Mouse (Mus musculus): ENCODE data around the gene Phip. TPM values are rescaled to one million over a fixed set of nuclear protein-coding genes. Genes with fewer than 3 reads are reported as not detected.

The Phip gene
- total and polyA plus RNA-seq, 3 experiments: 16.2 to 49.2 (median 18.1) TPM

GRCm38 (mm10) chr9:82973321-82973892 lies 1.9 kb downstream of the Phip start:
- Histone ChIP-seq H3K27me3 (ENCODE audit: control insufficient read depth in 1 of 2, insufficient read depth in 2 of 2, low read length in 2 of 2) (no peaks in the 10 kb centered on the region), H3K79me2 (ENCODE audit: control insufficient read depth, insufficient read depth, low read length, poor library complexity) (peaks cover 41% of the 10 kb centered on the region), H3K27ac (ENCODE audit: control insufficient read depth, low read depth, low read length) (peak overlapping the region; percentile 41), H3K36me3 (ENCODE audit: control insufficient read depth in 1 of 2, insufficient read depth in 2 of 2, low read length in 2 of 2) (peaks cover 7 to 27% of the 10 kb centered on the region in 2 experiments), H3K9ac (ENCODE audit: control insufficient read depth, low read depth, low read length, poor library complexity, severe bottlenecking) (peak overlapping the region; percentile 99), H3K4me3 (ENCODE audit: control insufficient read depth in 1 of 2, insufficient read depth in 1 of 2, low read depth in 2 of 2, low read length in 2 of 2) (peak overlapping the region; percentile 78 to 88), H3K9me3 (replicated peaks; ENCODE audit: insufficient read depth, low read length) (no peaks in the 10 kb centered on the region), H3K4me1 (ENCODE audit: control insufficient read depth in 1 of 2, insufficient read depth in 2 of 2, low read length in 2 of 2) (peaks cover 9% of the 10 kb centered on the region in 2 experiments)
- 0 out of 2 replicates have a peak, but pooled peaks have one; percentile 51 for TF ChIP-seq SIN3A (IDR thresholded peaks at IDR 0.05; ENCODE audit: low read length)
- no peak for TF ChIP-seq NELFE (IDR thresholded peaks at IDR 0.05; ENCODE audit: low read depth, low read length)
- TF ChIP-seq TBP (IDR thresholded peaks at IDR 0.05; ENCODE audit: low read depth, low read length): 0 out of 2 replicates have a peak, but pooled peaks have one; percentile 34
- no peak for TF ChIP-seq TCF12 (IDR thresholded peaks at IDR 0.05; ENCODE audit: low read depth, low read length)
- no peak for TF ChIP-seq MAZ (IDR thresholded peaks at IDR 0.05; ENCODE audit: low read depth, low read length)
- TF ChIP-seq MAFK (IDR thresholded peaks at IDR 0.05; ENCODE audit: borderline replicate concordance, low read depth, low read length): no peak
- TF ChIP-seq POLR2A (IDR thresholded peaks at IDR 0.05; ENCODE audit: control insufficient read depth in 1 of 2, insufficient read depth in 1 of 2, low read depth in 1 of 2, low read length in 2 of 2, poor library complexity in 1 of 2): no peak
- peak; percentile 54; the same call in 1 of the 2 replicates for TF ChIP-seq CHD1 (IDR thresholded peaks at IDR 0.05; ENCODE audit: low read depth, low read length)
- no peak for TF ChIP-seq HCFC1 (IDR thresholded peaks at IDR 0.05; ENCODE audit: low read depth, low read length)
- TF ChIP-seq ETS1 (IDR thresholded peaks at IDR 0.05; ENCODE audit: low read depth, low read length): no peak
- no peak for TF ChIP-seq MYC (IDR thresholded peaks at IDR 0.05; ENCODE audit: low read depth, low read length)
- no peak for TF ChIP-seq GATA1 (IDR thresholded peaks at IDR 0.05; ENCODE audit: low read depth, low read length)
- TF ChIP-seq NRF1 (IDR thresholded peaks at IDR 0.05; ENCODE audit: insufficient read depth, low read depth, low read length, poor library complexity, severe bottlenecking): no peak
- no peak for TF ChIP-seq USF2 (IDR thresholded peaks at IDR 0.05; ENCODE audit: borderline replicate concordance in 1 of 2, insufficient read depth in 1 of 2, low read depth in 1 of 2, low read length in 2 of 2)
- TF ChIP-seq RAD21 (IDR thresholded peaks at IDR 0.05; ENCODE audit: low read depth, low read length): no peak
- peak; percentile 67 for DNase-seq (ENCODE audit: low read depth, low spot score)

- no peak for TF ChIP-seq NELFE (IDR thresholded peaks at IDR 0.05; ENCODE audit: low read depth, low read length)
- no peak for TF ChIP-seq GATA1 (IDR thresholded peaks at IDR 0.05; ENCODE audit: low read depth, low read length)
- TF ChIP-seq HCFC1 (IDR thresholded peaks at IDR 0.05; ENCODE audit: low read depth, low read length): no peak
- TF ChIP-seq TAL1 (IDR thresholded peaks at IDR 0.05; ENCODE audit: low read length): no peak
- no peak for TF ChIP-seq CTCF (IDR thresholded peaks at IDR 0.05 in 2 of 3, conservative IDR thresholded peaks at IDR 0.05 in 1 of 3; ENCODE audit: control insufficient read depth in 1 of 3, insufficient read depth in 1 of 3, low read depth in 2 of 3, low read length in 3 of 3, poor library complexity in 1 of 3, severe bottlenecking in 1 of 3)
- no peak for TF ChIP-seq E2F4 (IDR thresholded peaks at IDR 0.05; ENCODE audit: borderline replicate concordance, low read depth, low read length)
- TF ChIP-seq POLR2AphosphoS2 (IDR thresholded peaks at IDR 0.05; ENCODE audit: low read length): no peak
- no peak for TF ChIP-seq MYB (IDR thresholded peaks at IDR 0.05; ENCODE audit: low read depth, low read length)
- TF ChIP-seq SMC3 (IDR thresholded peaks at IDR 0.05; ENCODE audit: low read depth, low read length): no peak
- no peak for TF ChIP-seq POLR2AphosphoS5 (IDR thresholded peaks at IDR 0.05; ENCODE audit: borderline replicate concordance, low read depth, low read length)
- TF ChIP-seq CHD2 (IDR thresholded peaks at IDR 0.05; ENCODE audit: low read length): no peak
- TF ChIP-seq BHLHE40 (IDR thresholded peaks at IDR 0.05; ENCODE audit: borderline replicate concordance, low read depth, low read length): no peak
- TF ChIP-seq RAD21 (IDR thresholded peaks at IDR 0.05; ENCODE audit: low read depth, low read length): no peak
- no peak for TF ChIP-seq JUND (IDR thresholded peaks at IDR 0.05; ENCODE audit: low read depth, low read length)
Observed at GRCm38 (mm10) chr9:82971433-82971832, 3.9 kb downstream of the Phip start.

More at GRCm38 (mm10) chr9:82971433-82971832, 3.9 kb downstream of the Phip start:
- Histone ChIP-seq H3K4me3 (ENCODE audit: control insufficient read depth in 1 of 2, insufficient read depth in 1 of 2, low read depth in 2 of 2, low read length in 2 of 2) (no peak overlapping the region), H3K9me3 (replicated peaks; ENCODE audit: insufficient read depth, low read length) (no peaks in the 10 kb centered on the region), H3K36me3 (ENCODE audit: control insufficient read depth in 1 of 2, insufficient read depth in 2 of 2, low read length in 2 of 2) (peaks cover 10 to 25% of the 10 kb centered on the region in 2 experiments), H3K79me2 (ENCODE audit: control insufficient read depth, insufficient read depth, low read length, poor library complexity) (peaks cover 46% of the 10 kb centered on the region), H3K27me3 (ENCODE audit: control insufficient read depth in 1 of 2, insufficient read depth in 2 of 2, low read length in 2 of 2) (no peaks in the 10 kb centered on the region), H3K27ac (ENCODE audit: control insufficient read depth, low read depth, low read length) (no peak overlapping the region), H3K9ac (ENCODE audit: control insufficient read depth, low read depth, low read length, poor library complexity, severe bottlenecking) (no peak overlapping the region), H3K4me1 (ENCODE audit: control insufficient read depth in 1 of 2, insufficient read depth in 2 of 2, low read length in 2 of 2) (peaks cover 5 to 9% of the 10 kb centered on the region in 2 experiments; a peak in 3 of 4 replicates)
- peak; percentile 25 for DNase-seq (ENCODE audit: low read depth, low spot score)
